Mouse (Mus musculus) embryonic facial prominence, embryonic 13.5 days (tissue): Measurements from ENCODE around the gene Tas2r143. TPM values are rescaled to one million over a fixed set of nuclear protein-coding genes. Genes with fewer than 3 reads are reported as not detected.

ENCODE experiments used
- ATAC-seq: fragments of 200-750 bp; cut with Nextera tagmentation; 2 replicates; pipeline ENCODE4 v1.8.0; 2017; ENCODE audit warnings: low read depth; ENCODE audit not compliant: insufficient number of reproducible peaks, insufficient read depth, low FRiP score, low TSS enrichment
- H3K27ac ChIP-seq: fragments of 300-500 bp; sonication (generic); 2 replicates; pipeline ENCODE4 v1.5.1; 2015; ENCODE audit warnings: moderate library complexity, mild to moderate bottlenecking, inconsistent platforms
- H3K27me3 ChIP-seq: fragments of 300-500 bp; sonication (generic); 2 replicates; pipeline ENCODE4 v1.6.1; 2015; ENCODE audit warnings: mild to moderate bottlenecking, inconsistent platforms
- H3K36me3 ChIP-seq: fragments of 300-500 bp; sonication (generic); 2 replicates; pipeline ENCODE4 v1.6.1; 2015; ENCODE audit warnings: mild to moderate bottlenecking, inconsistent platforms
- H3K4me1 ChIP-seq: fragments of 300-500 bp; sonication (generic); 2 replicates; pipeline ENCODE4 v1.6.1; 2015; ENCODE audit warnings: inconsistent platforms
- H3K4me2 ChIP-seq: fragments of 300-500 bp; sonication (generic); 2 replicates; pipeline ENCODE4 v1.6.1; 2015; ENCODE audit warnings: moderate library complexity, mild to moderate bottlenecking, inconsistent platforms
- H3K4me3 ChIP-seq: fragments of 300-500 bp; sonication (generic); 2 replicates; pipeline ENCODE4 v1.5.1; 2015; ENCODE audit warnings: mild to moderate bottlenecking, inconsistent platforms
- H3K9ac ChIP-seq: fragments of 300-500 bp; sonication (generic); 2 replicates; pipeline ENCODE4 v1.6.1; 2015; ENCODE audit warnings: mild to moderate bottlenecking, inconsistent platforms
- H3K9me3 ChIP-seq: fragments of 300-500 bp; sonication (generic); 2 replicates; pipeline ENCODE4 v1.6.1; 2016; ENCODE audit warnings: inconsistent platforms
- WGBS: fragments of 180-500 bp; shearing (Covaris S2); methylation state at CpG from one replicate; pipeline ENCODE4 v1.1.7; 2015; ENCODE audit warnings: mixed read lengths; 5-methylcytosine and 5-hydroxymethylcytosine counted together
- polyA plus RNA-seq: library from polyadenylated mRNA; unstranded; fragments of >200 nt; fragmentation: Nextera tagmentation; extraction: Ambion mirVana; gene quantifications from 2 replicates; pipeline ENCODE4 v1.2.1, GENCODE M21; 2015

Gene Tas2r143
- polyA plus RNA-seq, result not detected in 2 replicates

GRCm38 (mm10) chr6:42399938-42400337 lies at the start of gene Tas2r143:
Tas2r143 (plus strand) TSS chr6:42400238.
- H3K4me3 ChIP-seq, result no peak within 1 kb of the TSS
- H3K27ac ChIP-seq, result no peak within 1 kb of the TSS
- no peak for ATAC-seq
- WGBS, result 79% methylated on average over 1 of the region's 1 CpGs
- H3K27me3 ChIP-seq, result no peaks in the 10 kb centered on the region
- H3K36me3 ChIP-seq, result no peaks in the 10 kb centered on the region
- no peaks in the 10 kb centered on the region; the same call in 1 of the 2 replicates for H3K4me1 ChIP-seq
- H3K9ac ChIP-seq, result no peak within 1 kb of the TSS
- H3K9me3 ChIP-seq, result no peaks in the 10 kb centered on the region
- H3K4me2 ChIP-seq, result no peak within 1 kb of the TSS

DNA sequence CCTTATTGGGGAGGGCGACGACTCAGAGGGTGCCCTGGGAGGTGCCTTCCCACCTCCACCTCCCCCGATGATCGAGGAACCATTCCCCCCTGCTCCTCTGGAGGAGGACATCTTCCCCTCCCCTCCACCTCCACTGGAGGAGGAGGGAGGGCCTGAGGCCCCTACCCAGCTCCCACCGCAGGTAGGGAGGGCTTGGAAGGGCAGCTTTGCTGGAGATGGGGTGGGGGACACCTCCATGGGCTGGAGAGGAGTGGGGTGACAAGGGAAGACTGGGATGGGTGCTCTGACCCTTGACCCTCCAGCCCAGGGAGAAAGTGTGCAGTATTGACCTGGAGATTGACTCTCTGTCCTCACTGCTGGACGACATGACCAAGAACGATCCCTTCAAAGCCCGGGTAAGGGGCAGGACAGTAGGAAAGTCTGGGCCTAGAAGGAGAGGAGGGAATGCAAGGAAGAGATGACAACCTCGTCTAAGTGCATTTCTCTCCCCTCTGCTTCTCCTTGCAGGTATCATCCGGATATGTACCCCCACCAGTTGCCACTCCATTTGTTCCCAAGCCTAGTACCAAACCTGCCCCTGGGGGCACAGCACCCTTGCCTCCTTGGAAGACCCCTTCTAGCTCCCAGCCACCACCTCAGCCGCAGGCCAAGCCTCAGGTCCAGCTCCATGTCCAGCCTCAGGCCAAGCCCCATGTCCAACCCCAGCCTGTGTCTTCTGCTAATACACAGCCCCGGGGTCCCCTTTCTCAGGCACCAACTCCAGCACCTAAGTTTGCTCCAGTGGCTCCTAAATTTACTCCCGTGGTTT lies 48.9 kb upstream of the Tas2r143 start:
- H3K27ac ChIP-seq, result peak overlapping the region; percentile 94
- H3K4me3 ChIP-seq, result peak overlapping the region; percentile 79
- H3K9ac ChIP-seq, result peak overlapping the region; percentile 88
- peaks cover 48% of the 10 kb centered on the region for H3K4me1 ChIP-seq
- H3K9me3 ChIP-seq, result no peaks in the 10 kb centered on the region
- H3K4me2 ChIP-seq, result peak overlapping the region; percentile 85
- no peak for ATAC-seq
- 45% methylated on average over 13 of the region's 13 CpGs for WGBS
- H3K36me3 ChIP-seq, result peaks cover 41% of the 10 kb centered on the region
- no peaks in the 10 kb centered on the region for H3K27me3 ChIP-seq

GRCm38 (mm10) chr6:42351776-42352485 lies 48.1 kb upstream of the Tas2r143 start:
- Histone ChIP-seq H3K4me3 (peak overlapping the region; percentile 79; the same call in 1 of the 2 replicates), H3K4me1 (peaks cover 48% of the 10 kb centered on the region), H3K9me3 (no peaks in the 10 kb centered on the region), H3K9ac (no peak overlapping the region), H3K27ac (no peak overlapping the region), H3K27me3 (no peaks in the 10 kb centered on the region), H3K36me3 (peaks cover 48% of the 10 kb centered on the region), H3K4me2 (peak overlapping the region; percentile 85)
- WGBS, result 80% methylated on average over 7 of the region's 7 CpGs
- ATAC-seq, result no peak

GRCm38 (mm10) chr6:42352486-42352846 lies 47.6 kb upstream of the Tas2r143 start:
- Histone ChIP-seq H3K9me3 (no peaks in the 10 kb centered on the region), H3K4me2 (peak overlapping the region; percentile 85; the same call in 1 of the 2 replicates), H3K27me3 (no peaks in the 10 kb centered on the region), H3K27ac (0 out of 2 replicates have a peak overlapping the region, but pooled peaks have one; percentile 16), H3K9ac (no peak overlapping the region), H3K4me3 (no peak overlapping the region), H3K4me1 (peaks cover 48% of the 10 kb centered on the region), H3K36me3 (peaks cover 54% of the 10 kb centered on the region)
- ATAC-seq, result no peak
- WGBS, result 96% methylated on average over 1 of the region's 1 CpGs

DNA sequence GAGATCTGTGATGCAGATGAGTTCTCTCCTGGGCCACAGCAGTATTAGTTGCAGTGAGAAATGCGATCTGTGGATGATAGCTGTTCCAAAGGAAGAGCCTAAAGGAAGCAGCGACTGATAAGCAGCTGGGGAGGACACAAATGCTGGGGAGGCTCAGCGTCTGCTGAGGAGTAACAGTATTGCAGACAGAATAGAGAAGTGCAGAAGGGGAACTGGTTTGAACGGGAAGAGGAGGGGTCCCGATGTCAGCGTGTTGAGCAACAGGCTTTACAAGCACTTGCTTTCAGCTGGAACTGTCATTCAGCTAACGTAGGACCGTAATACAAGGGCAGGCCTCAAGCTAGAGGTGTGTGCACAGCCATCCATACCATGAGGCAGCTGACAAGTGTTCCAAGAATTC lies 46.9 kb upstream of the Tas2r143 start:
- H3K4me2 ChIP-seq, result peak overlapping the region; percentile 85; the same call in 1 of the 2 replicates
- H3K27me3 ChIP-seq, result no peaks in the 10 kb centered on the region
- ATAC-seq, result no peak
- no peak overlapping the region for H3K9ac ChIP-seq
- no peak overlapping the region for H3K4me3 ChIP-seq
- WGBS, result 75% methylated on average over 8 of the region's 8 CpGs
- H3K27ac ChIP-seq, result peak overlapping the region; percentile 16; the same call in 1 of the 2 replicates
- H3K9me3 ChIP-seq, result no peaks in the 10 kb centered on the region
- H3K36me3 ChIP-seq, result peaks cover 61% of the 10 kb centered on the region
- H3K4me1 ChIP-seq, result peaks cover 48% of the 10 kb centered on the region

GRCm38 (mm10) chr6:42354076-42355019 lies 45.7 kb upstream of the Tas2r143 start:
- H3K27ac ChIP-seq, result no peak overlapping the region
- no peaks in the 10 kb centered on the region for H3K9me3 ChIP-seq
- H3K4me1 ChIP-seq, result peaks cover 41% of the 10 kb centered on the region
- no peak for ATAC-seq
- H3K27me3 ChIP-seq, result no peaks in the 10 kb centered on the region
- H3K9ac ChIP-seq, result no peak overlapping the region
- no peak overlapping the region for H3K4me3 ChIP-seq
- H3K36me3 ChIP-seq, result peaks cover 73% of the 10 kb centered on the region
- H3K4me2 ChIP-seq, result no peak overlapping the region; the same call in 1 of the 2 replicates
- whole genome bisulfite sequencing, result 60% methylated on average over 11 of the region's 11 CpGs

DNA sequence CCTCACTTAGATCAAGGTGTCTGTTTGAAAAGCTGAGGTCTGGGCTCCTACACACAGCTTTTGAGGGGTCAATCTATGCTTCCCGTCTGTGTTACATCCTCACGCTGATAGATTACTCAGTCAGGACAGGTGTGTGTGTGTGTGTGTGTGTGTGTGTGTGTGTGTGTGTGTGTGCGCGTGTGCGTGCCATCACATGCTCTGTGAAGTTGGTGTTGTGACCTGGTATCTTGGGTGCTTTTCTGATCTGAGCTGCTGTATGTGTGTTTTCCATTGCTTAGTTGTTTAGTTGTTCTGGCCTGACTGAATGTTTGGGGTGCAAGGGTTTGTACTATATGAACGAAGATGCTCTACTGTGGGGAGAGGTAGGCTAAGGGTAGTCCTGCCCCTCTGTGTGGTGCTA lies 44.7 kb upstream of the Tas2r143 start:
- no peaks in the 10 kb centered on the region for H3K27me3 ChIP-seq
- no peak for ATAC-seq
- 89% methylated on average over 6 of the region's 6 CpGs for WGBS

DNA sequence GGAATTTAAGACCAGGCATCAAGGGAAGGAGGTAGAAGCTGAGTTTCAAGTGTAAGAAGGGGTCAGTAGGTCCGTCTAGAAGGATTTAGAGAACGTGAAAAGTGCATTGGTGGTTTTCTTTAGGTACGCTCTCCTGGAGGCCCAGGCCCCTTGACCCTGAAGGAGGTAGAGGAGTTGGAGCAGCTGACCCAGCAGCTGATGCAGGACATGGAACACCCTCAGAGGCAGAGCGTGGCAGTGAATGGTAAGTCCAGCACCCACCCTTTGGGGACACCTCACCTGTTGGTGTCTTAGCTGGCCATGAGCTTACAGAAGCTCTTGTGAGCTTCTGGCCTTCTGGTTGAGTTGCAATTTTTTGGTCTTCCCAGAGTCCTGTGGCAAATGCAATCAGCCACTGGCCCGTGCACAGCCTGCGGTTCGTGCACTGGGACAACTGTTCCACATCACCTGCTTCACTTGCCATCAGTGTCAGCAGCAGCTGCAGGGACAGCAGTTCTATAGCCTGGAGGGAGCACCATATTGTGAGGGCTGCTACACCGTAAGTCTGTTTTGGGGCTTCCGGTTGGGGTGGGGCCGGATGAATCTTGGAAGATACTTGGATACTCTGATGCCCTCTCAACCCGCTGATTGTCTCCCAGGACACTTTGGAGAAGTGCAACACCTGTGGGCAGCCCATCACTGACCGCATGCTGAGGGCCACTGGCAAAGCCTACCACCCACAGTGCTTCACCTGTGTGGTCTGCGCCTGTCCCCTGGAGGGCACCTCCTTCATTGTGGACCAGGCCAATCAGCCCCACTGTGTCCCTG lies 44.0 kb upstream of the Tas2r143 start:
- Histone ChIP-seq H3K4me2 (no peak overlapping the region), H3K27me3 (no peaks in the 10 kb centered on the region), H3K9ac (no peak overlapping the region), H3K36me3 (peaks cover 89% of the 10 kb centered on the region), H3K4me3 (no peak overlapping the region), H3K27ac (no peak overlapping the region), H3K9me3 (no peaks in the 10 kb centered on the region), H3K4me1 (peaks cover 36% of the 10 kb centered on the region)
- 93% methylated on average over 13 of the region's 13 CpGs for WGBS
- no peak for ATAC-seq

More for the DNA sequence above, 44.7 kb upstream of the Tas2r143 start:
- H3K4me2 ChIP-seq, result no peak overlapping the region
- no peak overlapping the region for H3K4me3 ChIP-seq
- peaks cover 83% of the 10 kb centered on the region for H3K36me3 ChIP-seq
- H3K9ac ChIP-seq, result no peak overlapping the region
- no peak overlapping the region for H3K27ac ChIP-seq
- peaks cover 41% of the 10 kb centered on the region for H3K4me1 ChIP-seq
- no peaks in the 10 kb centered on the region for H3K9me3 ChIP-seq

- Histone ChIP-seq H3K27ac (no peak overlapping the region), H3K4me1 (peaks cover 27% of the 10 kb centered on the region; the same call in 1 of the 2 replicates), H3K9ac (no peak overlapping the region), H3K27me3 (no peaks in the 10 kb centered on the region), H3K9me3 (no peaks in the 10 kb centered on the region), H3K4me3 (no peak overlapping the region), H3K4me2 (no peak overlapping the region), H3K36me3 (peaks cover 92% of the 10 kb centered on the region)
- ATAC-seq, result no peak
- WGBS, result 87% methylated on average over 5 of the region's 5 CpGs
Observed at GRCm38 (mm10) chr6:42356913-42357312, 43.1 kb upstream of the Tas2r143 start.

DNA sequence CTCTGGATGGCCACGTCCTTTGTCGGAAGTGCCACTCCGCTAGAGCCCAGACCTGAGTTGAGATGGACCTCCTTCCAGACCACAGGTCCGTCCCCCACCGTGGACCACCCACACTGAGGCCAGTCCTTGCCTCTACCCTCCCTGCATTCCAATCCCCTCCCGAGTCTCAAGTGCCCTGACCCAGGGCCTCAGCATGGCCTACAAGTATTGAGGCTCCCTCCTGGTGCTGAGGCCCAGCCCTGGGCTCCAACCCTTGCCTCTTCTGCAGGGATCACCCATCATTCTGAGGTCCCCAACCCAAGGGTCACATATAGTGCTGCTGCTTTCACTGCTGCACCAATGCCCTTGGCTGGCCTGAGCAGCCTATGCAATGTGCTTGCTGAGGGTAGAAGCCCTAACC lies 42.1 kb upstream of the Tas2r143 start:
- no peak overlapping the region for H3K27ac ChIP-seq
- no peaks in the 10 kb centered on the region for H3K27me3 ChIP-seq
- H3K4me2 ChIP-seq, result no peak overlapping the region
- no peak overlapping the region for H3K9ac ChIP-seq
- no peak overlapping the region for H3K4me3 ChIP-seq
- H3K4me1 ChIP-seq, result peaks cover 18% of the 10 kb centered on the region; the same call in 1 of the 2 replicates
- ATAC-seq, result no peak
- H3K9me3 ChIP-seq, result no peaks in the 10 kb centered on the region
- H3K36me3 ChIP-seq, result peaks cover 83% of the 10 kb centered on the region
- WGBS, result 82% methylated on average over 6 of the region's 6 CpGs
